Mouse (Mus musculus) kidney, postnatal 0 days (tissue): Measurements from ENCODE around the gene Xlr5a. TPM values are rescaled to one million over a fixed set of nuclear protein-coding genes. Genes with fewer than 3 reads are reported as not detected.
"Not testable (repeated sequence)": the region's sequence is repeated elsewhere in the genome, so short reads cannot be mapped to it uniquely, and the experiment has no call there.

Experiments used
- ATAC-seq: fragments of 200-750 bp; cut with Nextera tagmentation; replicated peaks from 2 replicates; pipeline ENCODE4 v1.8.0; 2017; ENCODE audit warnings: low read depth, moderate number of reproducible peaks, moderate TSS enrichment, moderate library complexity; ENCODE audit not compliant: low FRiP score
- DNase-seq: peaks from one replicate; pipeline ENCODE4 v3.0.0-alpha.2; 2016; ENCODE audit warnings: low spot score
- H3K27ac ChIP-seq: fragments of 300-500 bp; sonication (generic); 2 replicates; pipeline ENCODE4 v1.5.1; 2014; ENCODE audit warnings: mild to moderate bottlenecking
- H3K27me3 ChIP-seq: fragments of 300-500 bp; sonication (generic); 2 replicates; pipeline ENCODE4 v1.6.1; 2014; ENCODE audit warnings: low read length, mixed read lengths; ENCODE audit not compliant: insufficient read depth
- H3K36me3 ChIP-seq: fragments of 300-500 bp; sonication (generic); 2 replicates; pipeline ENCODE4 v1.6.1; 2014; ENCODE audit warnings: low read length, mixed read lengths; ENCODE audit not compliant: insufficient read depth
- H3K4me1 ChIP-seq: fragments of 300-500 bp; sonication (generic); replicated peaks from 2 replicates; pipeline ENCODE4 v1.6.1; 2014; ENCODE audit warnings: antibody characterized with exemption, low read length, mixed read lengths; ENCODE audit not compliant: insufficient read depth
- H3K4me2 ChIP-seq: fragments of 300-500 bp; sonication (generic); 2 replicates; pipeline ENCODE4 v1.6.1; 2014; ENCODE audit warnings: mild to moderate bottlenecking, low read length, moderate library complexity, mixed read lengths
- H3K4me3 ChIP-seq: fragments of 300-500 bp; sonication (generic); replicated peaks from 2 replicates; pipeline ENCODE4 v1.5.1; 2014; ENCODE audit warnings: low read depth, low read length
- H3K9ac ChIP-seq: fragments of 300-500 bp; sonication (generic); 2 replicates; pipeline ENCODE4 v1.6.1; 2014; ENCODE audit warnings: low read depth, low read length
- H3K9me3 ChIP-seq: fragments of 300-500 bp; sonication (generic); replicated peaks from 2 replicates; pipeline ENCODE4 v1.6.1; 2016; ENCODE audit warnings: low read length, inconsistent platforms, mixed read lengths
- CTCF ChIP-seq: IDR thresholded peaks from 2 replicates; pipeline ENCODE4 v1.5.1; 2016; ENCODE audit warnings: antibody characterized with exemption, low read depth, mild to moderate bottlenecking, moderate library complexity
- WGBS: fragments of 180-500 bp; shearing (Covaris S2); extraction: QIAGEN DNeasy Blood & Tissue Kit; methylation state at CpG from one replicate; pipeline ENCODE4 v1.1.7; 2014; 5-methylcytosine and 5-hydroxymethylcytosine counted together
- polyA plus RNA-seq: library from polyadenylated mRNA; unstranded; fragments of >200 nt; fragmentation: Nextera tagmentation; extraction: Ambion mirVana; gene quantifications from 2 replicates; pipeline ENCODE4 v1.2.1, GENCODE M21; 2015

Xlr5a gene
- polyA plus RNA-seq, 1 experiment from 2014 or later = 0.16 TPM

GRCm38 (mm10) chrX:73321029-73321428 lies 28.3 kb upstream of the Xlr5a start:
- H3K9ac ChIP-seq = no peak overlapping the region
- H3K27me3 ChIP-seq = no peaks in the 10 kb centered on the region
- DNase-seq = no peak
- H3K4me2 ChIP-seq = no peak overlapping the region
- TF ChIP-seq CTCF = no peak
- H3K27ac ChIP-seq = no peak overlapping the region
- 72% methylated on average over 3 of the region's 3 CpGs for WGBS
- no peak for ATAC-seq
- H3K36me3 ChIP-seq = no peaks in the 10 kb centered on the region
- no peaks in the 10 kb centered on the region for H3K9me3 ChIP-seq
- H3K4me3 ChIP-seq = no peak overlapping the region
- no peaks in the 10 kb centered on the region for H3K4me1 ChIP-seq

GRCm38 (mm10) chrX:73312522-73312921 lies 19.7 kb upstream of the Xlr5a start:
- Histone ChIP-seq H3K4me3 (no peak overlapping the region), H3K36me3 (no peaks in the 10 kb centered on the region), H3K27ac (no peak overlapping the region), H3K4me1 (no peaks in the 10 kb centered on the region), H3K9me3 (no peaks in the 10 kb centered on the region), H3K4me2 (no peak overlapping the region), H3K9ac (no peak overlapping the region), H3K27me3 (no peaks in the 10 kb centered on the region)
- TF ChIP-seq CTCF = peak; percentile 59; the same call in 1 of the 2 replicates
- no peak for ATAC-seq
- 41% methylated on average over 3 of the region's 3 CpGs for WGBS
- DNase-seq = peak; percentile 47

- H3K4me1 ChIP-seq, H3K4me2 ChIP-seq, H3K27ac ChIP-seq, H3K4me3 ChIP-seq, H3K27me3 ChIP-seq, ATAC-seq, H3K9me3 ChIP-seq, H3K36me3 ChIP-seq, DNase-seq, H3K9ac ChIP-seq: not testable (repeated sequence)
- 61% methylated on average over 6 of the region's 10 CpGs for WGBS
These were observed 3.0 kb upstream of the Xlr5a start for GRCm38 (mm10) chrX:73295745-73296144.

- not testable (repeated sequence) for H3K9me3 ChIP-seq, H3K27ac ChIP-seq, H3K36me3 ChIP-seq, H3K27me3 ChIP-seq, H3K9ac ChIP-seq, H3K4me2 ChIP-seq, H3K4me1 ChIP-seq, H3K4me3 ChIP-seq, DNase-seq, ATAC-seq
- 87% methylated on average over 14 of the region's 14 CpGs for WGBS
These were observed 27.5 kb downstream of the Xlr5a start, which contains the start of gene Xlr3c for GRCm38 (mm10) chrX:73265270-73265669. TSS of gene Xlr3c (minus strand) at chrX:73265390.

- H3K9ac ChIP-seq, H3K4me1 ChIP-seq, ATAC-seq, H3K4me3 ChIP-seq, H3K4me2 ChIP-seq, H3K9me3 ChIP-seq, H3K27ac ChIP-seq, H3K27me3 ChIP-seq, H3K36me3 ChIP-seq, DNase-seq: not testable (repeated sequence)
- 88% methylated on average over 1 of the region's 2 CpGs for WGBS
These were observed 30.3 kb downstream of the Xlr5a start for GRCm38 (mm10) chrX:73262428-73262827.

DNA sequence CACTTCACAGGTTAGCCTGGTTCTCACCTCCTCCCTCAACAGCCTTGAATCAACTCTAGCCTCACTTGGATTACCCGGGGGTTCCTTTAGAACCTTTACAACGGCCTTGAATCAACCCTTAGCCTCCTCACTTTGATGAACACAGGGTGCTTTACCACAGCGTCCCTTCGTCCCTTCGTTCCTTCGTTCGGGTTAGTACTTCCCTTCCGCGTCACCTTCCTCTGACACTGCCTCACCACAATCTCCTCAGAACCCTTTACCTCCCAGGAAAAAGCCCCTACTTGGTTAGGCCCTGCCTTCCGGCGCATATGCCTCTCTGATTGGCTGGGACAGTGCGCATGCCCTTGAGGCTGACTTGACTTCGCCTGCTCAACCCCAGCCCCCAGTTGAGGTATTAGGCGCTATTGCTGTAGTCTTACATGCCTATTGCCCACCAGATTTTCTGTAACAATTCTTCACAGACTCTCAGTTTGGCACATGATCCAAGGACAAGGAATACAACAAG lies 49.9 kb downstream of the Xlr5a start, which contains the start of gene Xlr4c:
Xlr4c (minus strand) TSS at position 310 of the 505 bp plus-strand sequence.
- H3K4me3 ChIP-seq, ATAC-seq, H3K9ac ChIP-seq, H3K9me3 ChIP-seq, H3K36me3 ChIP-seq, H3K4me1 ChIP-seq, H3K27me3 ChIP-seq, H3K27ac ChIP-seq, H3K4me2 ChIP-seq, DNase-seq: not testable (repeated sequence)
- 89% methylated on average over 13 of the region's 14 CpGs for WGBS

DNA sequence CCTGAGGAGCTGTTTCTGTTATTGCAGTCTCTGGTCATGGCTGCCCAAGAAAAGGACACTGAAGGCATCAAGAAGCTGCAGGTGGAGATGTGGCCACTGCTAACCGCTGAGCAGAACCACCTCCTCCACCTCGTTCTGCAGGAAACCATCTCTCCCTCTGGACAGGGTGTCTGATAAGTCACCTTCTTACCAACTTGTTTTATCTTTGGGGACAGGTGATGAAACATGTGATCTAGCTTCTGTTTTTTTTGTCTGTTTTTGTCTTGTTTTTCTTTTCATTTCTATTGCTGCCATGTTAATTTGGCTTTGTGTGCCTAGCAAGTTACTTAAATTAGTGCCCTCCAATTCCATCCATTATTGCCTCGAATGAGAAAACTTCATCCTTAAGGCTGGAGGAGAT lies 63.5 kb downstream of the Xlr5a start:
- DNase-seq (no peak), ATAC-seq (no peak)
- H3K27me3 ChIP-seq = no peaks in the 10 kb centered on the region
- H3K4me1 ChIP-seq = no peaks in the 10 kb centered on the region
- H3K36me3 ChIP-seq = no peaks in the 10 kb centered on the region
- H3K27ac ChIP-seq = no peak overlapping the region
- 40% methylated on average over 3 of the region's 3 CpGs for WGBS
- peak overlapping the region; percentile 70 for H3K4me2 ChIP-seq
- H3K9me3 ChIP-seq = no peaks in the 10 kb centered on the region
- H3K9ac ChIP-seq = peak overlapping the region; percentile 71; the same call in 1 of the 2 replicates
- no peak for TF ChIP-seq CTCF
- peak overlapping the region; percentile 59 for H3K4me3 ChIP-seq
